Mouse (Mus musculus) thymus, adult 2 months (tissue): Measurements from ENCODE around the gene Eml3.

Experiments used
- CTCF ChIP-seq: fragments of 200-500 bp; IDR thresholded peaks from 2 replicates; pipeline ENCODE4 v1.5.1; 2012; ENCODE audit warnings: mild to moderate bottlenecking, control low read depth, low read length, moderate library complexity, borderline replicate concordance; ENCODE audit not compliant: control insufficient read depth, poor library complexity, insufficient read depth; ENCODE audit errors: extremely low read depth
- POLR2A ChIP-seq: fragments of 200-500 bp; IDR thresholded peaks from 2 replicates; pipeline ENCODE4 v1.6.1; 2012; ENCODE audit warnings: mild to moderate bottlenecking, low read length, control low read depth, moderate library complexity; ENCODE audit not compliant: control insufficient read depth, poor library complexity, insufficient read depth; ENCODE audit errors: extremely low read depth

GRCm38 (mm10) chr19:8953135-8954039, 24.0 kb downstream of the Eml3 start, which contains the start of gene Tut1:
- TF ChIP-seq CTCF (no peak), POLR2A (peak; percentile 43; the same call in 1 of the 2 replicates)
